Mouse (Mus musculus) embryonic facial prominence, embryonic 11.5 days (tissue): Measurements from ENCODE around the gene Ube2g1. TPM values are rescaled to one million over a fixed set of nuclear protein-coding genes. Genes with fewer than 3 reads are reported as not detected.

ENCODE experiments used
- ATAC-seq: fragments of 200-750 bp; cut with Nextera tagmentation; replicated peaks from 2 replicates; pipeline ENCODE4 v1.8.0; 2017; ENCODE audit warnings: low read depth; ENCODE audit not compliant: insufficient number of reproducible peaks, low FRiP score, low TSS enrichment
- DNase-seq: peaks from one replicate; pipeline ENCODE4 v3.0.0-alpha.2; 2015; ENCODE audit warnings: low spot score
- H3K27ac ChIP-seq: fragments of 300-500 bp; sonication (generic); replicated peaks from 2 replicates; pipeline ENCODE4 v1.5.1; 2014; ENCODE audit warnings: mild to moderate bottlenecking, low read depth, low read length, control low read depth
- H3K27me3 ChIP-seq: fragments of 300-500 bp; sonication (generic); 2 replicates; pipeline ENCODE4 v1.6.1; 2014; ENCODE audit warnings: mild to moderate bottlenecking, low read length, moderate library complexity, mixed read lengths; ENCODE audit not compliant: control insufficient read depth, insufficient read depth
- H3K36me3 ChIP-seq: fragments of 300-500 bp; sonication (generic); replicated peaks from 2 replicates; pipeline ENCODE4 v1.6.1; 2014; ENCODE audit warnings: low read depth, mild to moderate bottlenecking, low read length, moderate library complexity, mixed read lengths; ENCODE audit not compliant: control insufficient read depth, insufficient read depth
- H3K4me1 ChIP-seq: fragments of 300-500 bp; sonication (generic); 2 replicates; pipeline ENCODE4 v1.6.1; 2014; ENCODE audit warnings: low read length, mixed read lengths; ENCODE audit not compliant: control insufficient read depth, insufficient read depth
- H3K4me2 ChIP-seq: fragments of 300-500 bp; sonication (generic); 2 replicates; pipeline ENCODE4 v1.6.1; 2014; ENCODE audit warnings: low read depth, mild to moderate bottlenecking, control low read depth, low read length, moderate library complexity
- H3K4me3 ChIP-seq: fragments of 300-500 bp; sonication (generic); 2 replicates; pipeline ENCODE4 v1.5.1; 2014; ENCODE audit warnings: low read depth, low read length, control low read depth
- H3K9ac ChIP-seq: fragments of 300-500 bp; sonication (generic); replicated peaks from 2 replicates; pipeline ENCODE4 v1.6.1; 2014; ENCODE audit warnings: mild to moderate bottlenecking, control low read depth, low read length
- H3K9me3 ChIP-seq: fragments of 300-500 bp; sonication (generic); replicated peaks from 2 replicates; pipeline ENCODE4 v1.6.1; 2016; ENCODE audit warnings: mild to moderate bottlenecking, low read length, inconsistent platforms, mixed read lengths; ENCODE audit not compliant: control insufficient read depth
- WGBS: fragments of 180-500 bp; shearing (Covaris S2); extraction: QIAGEN DNeasy Blood & Tissue Kit; methylation state at CpG from one replicate; pipeline ENCODE4 v1.1.7; 2014; 5-methylcytosine and 5-hydroxymethylcytosine counted together
- polyA plus RNA-seq: library from polyadenylated mRNA; unstranded; fragments of >200 nt; fragmentation: Nextera tagmentation; extraction: Ambion mirVana; gene quantifications from 2 replicates; pipeline ENCODE4 v1.2.1, GENCODE M21; 2014

Ube2g1 gene
- polyA plus RNA-seq, 1 experiment from 2014 or later = 129 TPM

- no peaks in the 10 kb centered on the region for H3K27me3 ChIP-seq
- 83% methylated on average over 3 of the region's 3 CpGs for WGBS
- ATAC-seq (no peak), DNase-seq (no peak)
- H3K4me1 ChIP-seq = no peaks in the 10 kb centered on the region
- no peak overlapping the region for H3K4me3 ChIP-seq
- H3K9ac ChIP-seq = no peak overlapping the region
- no peak overlapping the region for H3K4me2 ChIP-seq
- H3K27ac ChIP-seq = no peak overlapping the region
- no peaks in the 10 kb centered on the region for H3K9me3 ChIP-seq
- H3K36me3 ChIP-seq = no peaks in the 10 kb centered on the region
These were observed 111.1 kb downstream of the Ube2g1 start for GRCm38 (mm10) chr11:72718161-72718560.

GRCm38 (mm10) chr11:72723165-72723564 lies 116.1 kb downstream of the Ube2g1 start:
- peak; percentile 28 for DNase-seq
- no peaks in the 10 kb centered on the region for H3K4me1 ChIP-seq
- H3K27ac ChIP-seq = no peak overlapping the region
- no peaks in the 10 kb centered on the region for H3K36me3 ChIP-seq
- no peaks in the 10 kb centered on the region for H3K9me3 ChIP-seq
- H3K9ac ChIP-seq = no peak overlapping the region
- no peak overlapping the region for H3K4me3 ChIP-seq
- H3K4me2 ChIP-seq = no peak overlapping the region
- no peaks in the 10 kb centered on the region for H3K27me3 ChIP-seq
- 59% methylated on average over 2 of the region's 2 CpGs for WGBS
- ATAC-seq = no peak

GRCm38 (mm10) chr11:72723871-72724270 lies 116.8 kb downstream of the Ube2g1 start:
- Histone ChIP-seq H3K9me3 (no peaks in the 10 kb centered on the region), H3K36me3 (no peaks in the 10 kb centered on the region)

GRCm38 (mm10) chr11:72726023-72726422 lies 118.9 kb downstream of the Ube2g1 start:
- Histone ChIP-seq H3K27me3 (no peaks in the 10 kb centered on the region), H3K9me3 (no peaks in the 10 kb centered on the region), H3K9ac (no peak overlapping the region), H3K36me3 (no peaks in the 10 kb centered on the region), H3K4me3 (no peak overlapping the region), H3K4me1 (no peaks in the 10 kb centered on the region), H3K4me2 (no peak overlapping the region), H3K27ac (no peak overlapping the region)
- ATAC-seq = no peak
- peak; percentile 14 for DNase-seq

More at GRCm38 (mm10) chr11:72723871-72724270, 116.8 kb downstream of the Ube2g1 start:
- H3K4me1 ChIP-seq = no peaks in the 10 kb centered on the region
- no peak overlapping the region for H3K9ac ChIP-seq
- H3K4me2 ChIP-seq = no peak overlapping the region
- no peaks in the 10 kb centered on the region for H3K27me3 ChIP-seq
- DNase-seq (peak; percentile 34), ATAC-seq (no peak)
- H3K27ac ChIP-seq = no peak overlapping the region
- no peak overlapping the region for H3K4me3 ChIP-seq

DNA sequence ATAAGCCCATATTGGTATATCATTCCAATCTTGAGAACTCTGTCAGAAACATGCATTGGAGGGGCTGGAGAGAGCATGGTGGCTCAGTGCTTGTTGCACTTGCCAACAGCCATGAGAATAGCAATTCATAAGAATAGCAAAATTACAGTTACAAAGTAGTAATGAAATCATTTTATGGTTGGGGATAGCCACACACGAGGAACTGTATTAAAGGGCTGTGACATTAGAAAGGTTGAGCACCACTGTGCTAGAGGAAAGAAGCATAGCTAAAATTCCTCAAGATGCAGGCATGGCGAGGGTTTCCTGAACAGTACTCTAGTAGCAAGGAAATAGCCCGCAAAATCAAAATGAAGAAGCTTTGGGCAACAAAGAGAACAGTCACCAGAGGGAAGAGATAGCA lies 126.7 kb downstream of the Ube2g1 start:
- Histone ChIP-seq H3K36me3 (peaks cover 2% of the 10 kb centered on the region; the same call in 1 of the 2 replicates), H3K27ac (no peak overlapping the region), H3K4me1 (no peaks in the 10 kb centered on the region), H3K4me3 (no peak overlapping the region), H3K9me3 (no peaks in the 10 kb centered on the region), H3K4me2 (no peak overlapping the region), H3K9ac (no peak overlapping the region), H3K27me3 (no peaks in the 10 kb centered on the region)
- no peak for ATAC-seq
- WGBS = 88% methylated on average over 3 of the region's 3 CpGs
- no peak for DNase-seq

DNA sequence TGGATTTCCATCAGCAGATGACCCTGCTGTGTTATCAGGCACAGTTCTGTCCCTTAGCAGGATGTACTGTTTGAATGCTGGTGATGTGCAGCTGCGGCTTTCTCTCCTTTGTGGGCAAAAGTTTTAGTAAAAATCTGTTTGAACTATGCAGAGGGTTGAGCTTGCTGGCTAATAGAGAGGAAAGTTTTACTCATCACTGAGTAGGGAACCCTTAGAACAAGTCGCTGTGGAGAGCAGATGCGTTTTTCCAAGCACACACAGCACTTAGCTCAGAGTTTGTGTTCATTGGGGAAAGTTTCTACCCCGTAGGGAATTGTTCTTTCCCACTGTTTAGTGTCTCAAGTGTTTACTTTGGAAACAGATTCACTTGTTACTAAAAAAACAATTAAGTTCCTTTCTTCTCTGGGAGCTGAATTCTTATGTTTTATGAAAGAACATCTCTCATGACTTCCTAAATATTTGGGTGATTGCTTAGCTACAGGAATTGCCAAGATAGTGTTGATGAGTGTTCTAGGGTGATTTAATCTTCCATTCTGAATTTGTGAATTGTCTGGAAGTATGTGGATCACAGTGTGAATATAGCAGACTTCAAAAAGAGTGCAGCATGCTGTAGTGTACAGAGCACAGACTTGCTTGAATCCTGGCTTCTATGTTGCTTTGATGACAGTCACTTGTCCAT lies 127.9 kb downstream of the Ube2g1 start:
- ATAC-seq (no peak), DNase-seq (no peak)
- H3K27me3 ChIP-seq = no peaks in the 10 kb centered on the region
- peaks cover 2% of the 10 kb centered on the region; the same call in 1 of the 2 replicates for H3K36me3 ChIP-seq
- no peak overlapping the region for H3K27ac ChIP-seq
- no peaks in the 10 kb centered on the region for H3K4me1 ChIP-seq
- no peak overlapping the region for H3K4me3 ChIP-seq
- WGBS = 94% methylated on average over 4 of the region's 4 CpGs
- no peak overlapping the region for H3K9ac ChIP-seq
- no peak overlapping the region for H3K4me2 ChIP-seq
- no peaks in the 10 kb centered on the region for H3K9me3 ChIP-seq

- no peaks in the 10 kb centered on the region for H3K27me3 ChIP-seq
- WGBS = 73% methylated on average over 2 of the region's 2 CpGs
- H3K27ac ChIP-seq = no peak overlapping the region
- H3K9me3 ChIP-seq = no peaks in the 10 kb centered on the region
- no peak overlapping the region for H3K4me2 ChIP-seq
- DNase-seq (no peak), ATAC-seq (no peak)
- peaks cover 2% of the 10 kb centered on the region; the same call in 1 of the 2 replicates for H3K36me3 ChIP-seq
- H3K4me1 ChIP-seq = no peaks in the 10 kb centered on the region
- H3K9ac ChIP-seq = no peak overlapping the region
- H3K4me3 ChIP-seq = no peak overlapping the region
These were observed 128.4 kb downstream of the Ube2g1 start for GRCm38 (mm10) chr11:72735519-72735860.
